Comparison of ENCODE assay signal across 8 mouse cellular contexts in the genomic region with DNA sequence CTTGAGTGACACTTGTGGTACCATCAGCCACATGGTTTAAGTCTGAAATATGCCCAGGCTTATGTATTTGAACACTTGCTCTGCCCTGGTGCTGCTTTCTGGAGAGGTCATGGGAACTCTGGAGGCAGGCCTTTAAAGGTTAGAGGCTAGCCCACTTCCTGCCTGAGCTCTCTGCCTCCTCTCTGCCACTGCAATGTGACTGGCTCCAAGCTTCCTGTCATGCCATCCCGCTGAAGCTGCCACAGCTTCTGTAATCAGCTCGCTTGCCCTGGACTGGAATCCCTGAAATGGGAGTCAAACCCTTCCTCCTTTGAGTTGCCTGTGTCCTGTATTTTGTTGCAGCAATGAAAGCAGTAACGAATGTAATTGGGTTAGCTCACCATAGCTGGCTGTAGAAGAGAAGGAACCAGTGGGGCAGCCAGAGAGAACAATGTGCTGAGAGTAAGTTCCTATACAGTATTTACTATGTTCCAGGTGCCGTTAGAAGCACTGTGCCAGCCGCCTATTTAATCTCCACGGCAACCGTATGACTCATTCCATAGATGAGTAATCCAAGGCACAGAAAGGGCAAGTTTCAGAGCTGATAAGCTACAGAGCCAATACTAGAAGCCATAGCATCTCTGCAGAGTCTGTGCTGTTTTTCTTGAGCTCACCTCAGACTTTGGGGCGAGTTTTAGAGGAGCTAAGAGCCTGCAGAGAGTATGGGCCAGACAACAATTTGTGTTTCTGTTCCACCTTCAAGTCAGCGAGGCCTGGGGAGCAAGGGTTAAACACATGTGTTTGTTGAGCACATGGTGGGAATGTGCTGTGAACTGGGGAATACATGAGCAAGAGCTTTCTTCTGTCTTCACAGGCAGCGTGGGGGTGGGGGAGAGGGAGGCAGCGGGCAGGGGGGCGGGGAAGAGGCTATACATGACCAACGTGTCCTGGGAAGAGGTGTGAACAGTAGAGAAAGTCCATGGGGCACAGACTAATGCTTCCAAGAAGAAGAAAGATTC. TPM values are rescaled to one million over a fixed set of nuclear protein-coding genes. Genes with fewer than 3 reads are reported as not detected.
DNase-seq lines count a peak whose midpoint lies in the region; ATAC-seq lines count a peak whose summit lies in the region.

No protein-coding gene starts in this region.

- no peak overlapping the region for H3K4me3 ChIP-seq in stomach, embryonic 15.5 days (replicated peaks)

- no peaks in the 10 kb centered on the region for H3K36me3 ChIP-seq in stomach, embryonic 15.5 days

- peak overlapping the region; percentile 77 for H3K27ac ChIP-seq in stomach, embryonic 15.5 days

- H3K4me1 ChIP-seq in stomach, embryonic 15.5 days = peaks cover 25% of the 10 kb centered on the region

- no peaks in the 10 kb centered on the region for H3K9me3 ChIP-seq in stomach, embryonic 15.5 days

- no peaks in the 10 kb centered on the region for H3K27me3 ChIP-seq in stomach, embryonic 15.5 days (replicated peaks)

- ATAC-seq in stomach, embryonic 15.5 days (ENCODE audit: insufficient read depth, low FRiP score, low read depth) = peak; percentile 89

- no peak overlapping the region for H3K4me2 ChIP-seq in stomach, embryonic 15.5 days

- DNase-seq in heart, adult 11 months = peak; percentile 87
- DNase-seq in heart, postnatal 25 days (ENCODE audit: low spot score) = no peak
- peak; percentile 38 to 52 for DNase-seq in right cerebral cortex, adult 2 months (ENCODE audit: low spot score in 2 of 2)
- DNase-seq in right cerebral cortex, postnatal 4 days = no peak
- DNase-seq in left cerebral cortex, adult 9 months (ENCODE audit: low spot score in 2 of 2) = peak; percentile 47 to 65
- DNase-seq in B cell, adult 2 months = no peak
- no peak for DNase-seq in urinary bladder, adult 2 months (ENCODE audit: low spot score)

- WGBS in stomach, embryonic 15.5 days = 45% methylated on average over 13 of the region's 13 CpGs

- intact Hi-C loops in heart, postnatal 25 days (cut with DNase I) = no loop called here

- no peak overlapping the region for H3K9ac ChIP-seq in stomach, embryonic 15.5 days

RNA-seq across cellular contexts. Expression of gene Tnrc6a, which starts 15.3 kb away (rescaled TPM):
- total RNA-seq in heart, postnatal 25 days (2021) = 10 to 100 TPM; 33.1 to 33.3 TPM
- polyA plus RNA-seq in stomach, embryonic 15.5 days (2015; fragmentation: Nextera tagmentation; extraction: Ambion mirVana) = 38.4 and 46.4 TPM in 2 replicates
- 47.1 and 48.4 TPM in 2 replicates for polyA plus RNA-seq in urinary bladder, adult 2 months (2012; rRNA removed)

Comparison
In these comparisons a context has a peak if more than half of its experiments do, and no peak if none do; other contexts are left out.
1. DNase-seq: peak in heart, adult 11 months (single experiment), right cerebral cortex, adult 2 months (2 of 2) and left cerebral cortex, adult 9 months (2 of 2); none in heart, postnatal 25 days (single experiment), right cerebral cortex, postnatal 4 days (single experiment), B cell, adult 2 months (0 of 2) and urinary bladder, adult 2 months (single experiment).